Mouse (Mus musculus) bone marrow macrophage, adult 2 months (primary cell): ENCODE data around the gene B4galt2. TPM values are rescaled to one million over a fixed set of nuclear protein-coding genes. Genes with fewer than 3 reads are reported as not detected.

Experiments used
- H3K27ac ChIP-seq: 2 replicates; pipeline ENCODE4 v1.5.1; 2012; ENCODE audit warnings: low read depth, low read length; ENCODE audit not compliant: insufficient read depth
- H3K4me1 ChIP-seq: 2 replicates; pipeline ENCODE4 v1.6.1; 2012; ENCODE audit warnings: low read length; ENCODE audit not compliant: control insufficient read depth, insufficient read depth
- H3K4me3 ChIP-seq: 2 replicates; pipeline ENCODE4 v1.5.1; 2012; ENCODE audit warnings: mild to moderate bottlenecking, low read length, moderate library complexity; ENCODE audit not compliant: insufficient read depth
- CTCF ChIP-seq: IDR thresholded peaks from 2 replicates; pipeline ENCODE4 v1.5.1; 2012; ENCODE audit warnings: low read depth, mild to moderate bottlenecking, low read length, moderate library complexity
- POLR2A ChIP-seq: IDR thresholded peaks from 2 replicates; pipeline ENCODE4 v1.6.1; 2012; ENCODE audit warnings: mild to moderate bottlenecking, low read depth, low read length, borderline replicate concordance
- polyA plus RNA-seq: library from polyadenylated mRNA; stranded (reverse); fragments of >200 nt; gene quantifications from 2 replicates; pipeline ENCODE4 v1.2.4, GENCODE M21; 2012; ENCODE audit not compliant: missing spikeins, insufficient read depth, insufficient read length

Gene B4galt2
- polyA plus RNA-seq, 1 experiment = not detected

- H3K27ac ChIP-seq = no peak overlapping the region
- TF ChIP-seq POLR2A = no peak
- TF ChIP-seq CTCF = no peak
- H3K4me3 ChIP-seq = no peak overlapping the region
- H3K4me1 ChIP-seq = peaks cover 42% of the 10 kb centered on the region
Observed at GRCm38 (mm10) chr4:117912131-117912561, 28.9 kb upstream of the B4galt2 start.

- TF ChIP-seq POLR2A (no peak), CTCF (no peak)
- no peak overlapping the region for H3K4me3 ChIP-seq
- no peak overlapping the region for H3K27ac ChIP-seq
- peaks cover 38% of the 10 kb centered on the region for H3K4me1 ChIP-seq
Observed at GRCm38 (mm10) chr4:117908834-117909453, 25.7 kb upstream of the B4galt2 start.

- no peak for TF ChIP-seq CTCF
- TF ChIP-seq POLR2A = no peak
- Histone ChIP-seq H3K4me1 (peaks cover 27% of the 10 kb centered on the region), H3K27ac (no peak overlapping the region), H3K4me3 (no peak overlapping the region)
Observed at GRCm38 (mm10) chr4:117906196-117906595, 22.9 kb upstream of the B4galt2 start.

GRCm38 (mm10) chr4:117904761-117905160 lies 21.5 kb upstream of the B4galt2 start:
- Histone ChIP-seq H3K27ac (no peak overlapping the region), H3K4me1 (peaks cover 22% of the 10 kb centered on the region), H3K4me3 (no peak overlapping the region)
- TF ChIP-seq POLR2A (no peak), CTCF (no peak)

- Histone ChIP-seq H3K4me3 (no peak overlapping the region), H3K27ac (no peak overlapping the region), H3K4me1 (peaks cover 20% of the 10 kb centered on the region)
- TF ChIP-seq CTCF (no peak), POLR2A (no peak)
Observed at GRCm38 (mm10) chr4:117904094-117904493, 20.8 kb upstream of the B4galt2 start.

GRCm38 (mm10) chr4:117898111-117898510 lies 14.8 kb upstream of the B4galt2 start:
- Histone ChIP-seq H3K4me3 (no peak overlapping the region), H3K4me1 (no peaks in the 10 kb centered on the region), H3K27ac (no peak overlapping the region)
- TF ChIP-seq POLR2A (no peak), CTCF (no peak)

- no peak for TF ChIP-seq CTCF
- Histone ChIP-seq H3K4me3 (no peak overlapping the region), H3K4me1 (peaks cover 3% of the 10 kb centered on the region; the same call in 1 of the 2 replicates), H3K27ac (no peak overlapping the region)
Observed at GRCm38 (mm10) chr4:117896031-117896430, 12.7 kb upstream of the B4galt2 start.

- no peak overlapping the region for H3K4me3 ChIP-seq
- no peak overlapping the region for H3K27ac ChIP-seq
- no peak for TF ChIP-seq POLR2A
- TF ChIP-seq CTCF = no peak
- peaks cover 6% of the 10 kb centered on the region for H3K4me1 ChIP-seq
Observed at GRCm38 (mm10) chr4:117895339-117895738, 12.1 kb upstream of the B4galt2 start.

- Histone ChIP-seq H3K4me3 (no peak overlapping the region), H3K27ac (no peak overlapping the region), H3K4me1 (peaks cover 6% of the 10 kb centered on the region)
- no peak for TF ChIP-seq CTCF
Observed at GRCm38 (mm10) chr4:117894601-117895000, 11.3 kb upstream of the B4galt2 start.

- Histone ChIP-seq H3K4me3 (no peak overlapping the region), H3K4me1 (peaks cover 6% of the 10 kb centered on the region), H3K27ac (no peak overlapping the region)
- TF ChIP-seq CTCF (no peak), POLR2A (no peak)
Observed at GRCm38 (mm10) chr4:117893376-117893775, 10.1 kb upstream of the B4galt2 start.

GRCm38 (mm10) chr4:117891738-117892161 lies 8.5 kb upstream of the B4galt2 start, which contains the start of gene Dph2:
Dph2 (minus strand) TSS chr4:117892032.
- Histone ChIP-seq H3K27ac (no peak within 1 kb of the TSS), H3K4me3 (peak within 1 kb of the TSS; percentile 83), H3K4me1 (peaks cover 6% of the 10 kb centered on the region)
- TF ChIP-seq POLR2A = no peak
